Mouse (Mus musculus) cortical plate, adult 2 months (tissue): ENCODE measurements around the gene Ramp2.

Experiments used
- CTCF ChIP-seq: fragments of 200-500 bp; IDR thresholded peaks from 2 replicates; pipeline ENCODE4 v1.5.1; 2011; ENCODE audit warnings: mild to moderate bottlenecking, control low read depth, low read length; ENCODE audit not compliant: insufficient read depth; ENCODE audit errors: extremely low read depth
- POLR2A ChIP-seq: fragments of 200-500 bp; IDR thresholded peaks from 2 replicates; pipeline ENCODE4 v1.6.1; 2011; ENCODE audit warnings: mild to moderate bottlenecking, low read length, control low read depth; ENCODE audit not compliant: insufficient read depth; ENCODE audit errors: extremely low read depth

DNA sequence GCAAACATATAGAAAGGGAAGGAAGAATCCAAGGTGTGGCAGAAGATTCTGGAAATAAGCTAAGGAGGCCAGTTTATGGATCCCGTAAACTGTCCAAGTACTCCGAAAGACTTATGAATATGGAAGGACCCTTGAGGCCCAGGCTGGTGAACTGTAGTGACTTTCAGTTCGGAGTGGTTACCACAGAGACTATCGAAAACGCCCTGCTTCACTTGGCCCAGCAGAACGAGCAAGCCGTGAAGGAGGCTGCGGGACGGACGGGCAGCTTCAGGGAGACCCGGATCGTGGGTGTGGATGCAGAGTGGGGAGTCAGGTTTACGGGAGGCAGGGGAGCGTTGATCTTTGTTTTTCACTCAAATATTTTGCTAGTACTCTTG lies 33.4 kb downstream of the Ramp2 start:
- TF ChIP-seq CTCF, result no peak
- no peak for TF ChIP-seq POLR2A
